Mouse (Mus musculus): ENCODE measurements around the gene Kidins220.

DNA sequence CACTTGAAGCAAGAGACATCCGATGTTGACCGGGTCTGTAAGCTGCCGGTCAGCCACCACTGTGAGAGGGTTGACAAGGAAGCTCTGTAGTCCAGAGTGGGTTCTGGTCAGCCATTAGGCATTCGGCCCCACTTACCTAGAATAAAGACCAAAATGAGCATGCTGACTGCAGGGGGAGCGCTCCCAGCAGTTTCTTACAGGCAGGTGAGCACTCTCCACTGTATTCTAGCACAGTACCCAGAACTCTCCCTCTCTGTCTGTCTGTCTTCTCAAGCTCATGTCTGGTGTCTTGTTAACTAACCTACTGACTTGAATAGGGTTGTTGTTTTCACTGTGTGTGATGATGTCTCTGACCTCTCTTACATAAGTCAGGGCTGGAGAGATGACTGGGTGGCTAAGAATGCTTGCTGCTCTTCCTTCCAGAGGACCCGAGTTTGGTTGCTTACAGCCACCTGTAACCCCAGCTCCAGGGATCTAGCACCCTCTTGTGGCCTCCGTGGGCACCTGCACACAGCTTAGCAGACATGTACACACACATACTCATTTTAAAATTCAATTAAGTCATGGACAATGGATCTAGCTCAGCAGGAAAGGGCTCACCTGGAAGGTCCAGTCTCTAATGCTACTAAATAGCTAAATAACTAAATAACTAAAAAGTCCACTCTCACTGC, 24.2 kb upstream of the Kidins220 start:
- TF ChIP-seq CTCF (IDR thresholded peaks at IDR 0.05; ENCODE audit: borderline replicate concordance, insufficient read depth, low read length) (peak; percentile 25; the same call in 1 of the 2 replicates), POLR2A (IDR thresholded peaks at IDR 0.05; ENCODE audit: low read depth, low read length) (no peak)
